Mouse (Mus musculus): ENCODE results near the gene H2-Q6. TPM values are rescaled to one million over a fixed set of nuclear protein-coding genes. Genes with fewer than 3 reads are reported as not detected.
A peak's percentile ranks its signal among the peaks of the same experiment; 100 is the strongest.
"Not testable (repeated sequence)": the region's sequence is repeated elsewhere in the genome, so short reads cannot be mapped to it uniquely, and the experiment has no call there.

H2-Q6 gene
- polyA plus RNA-seq, 1 experiment from 2014 or later: 0.28 TPM

- not testable (repeated sequence) for H3K27ac ChIP-seq; H3K4me1 ChIP-seq; ATAC-seq (ENCODE audit: insufficient number of reproducible peaks, insufficient read depth, low FRiP score, low TSS enrichment, low read depth); H3K4me2 ChIP-seq; H3K9ac ChIP-seq; H3K4me3 ChIP-seq; H3K36me3 ChIP-seq; H3K9me3 ChIP-seq
- 65% methylated on average over 1 of the region's 1 CpGs for WGBS
- peaks cover 25% of the 10 kb centered on the region for H3K27me3 ChIP-seq
Observed at GRCm38 (mm10) chr17:35437386-35437936, 12.8 kb downstream of the H2-Q6 start.

- Histone ChIP-seq H3K4me2 (peak overlapping the region; percentile 91; the same call in 1 of the 2 replicates), H3K27me3 (peaks cover 25% of the 10 kb centered on the region)
- H3K36me3 ChIP-seq; H3K4me3 ChIP-seq; H3K27ac ChIP-seq; H3K9ac ChIP-seq; ATAC-seq (ENCODE audit: insufficient number of reproducible peaks, insufficient read depth, low FRiP score, low TSS enrichment, low read depth); H3K9me3 ChIP-seq; H3K4me1 ChIP-seq: not testable (repeated sequence)
- WGBS: 79% methylated on average over 3 of the region's 3 CpGs
Observed at GRCm38 (mm10) chr17:35438395-35438794, 13.7 kb downstream of the H2-Q6 start.

- H3K4me2 ChIP-seq: peak within 1 kb of the TSS; percentile 91
- ATAC-seq (ENCODE audit: insufficient number of reproducible peaks, insufficient read depth, low FRiP score, low TSS enrichment, low read depth): 0 out of 2 replicates have a peak, but pooled peaks have one; percentile 66
- H3K4me1 ChIP-seq, H3K36me3 ChIP-seq, H3K9me3 ChIP-seq, H3K27ac ChIP-seq: not testable (repeated sequence)
- peak within 1 kb of the TSS; percentile 70 for H3K9ac ChIP-seq
- 3% methylated on average over 18 of the region's 18 CpGs for WGBS
- H3K27me3 ChIP-seq: peaks cover 25% of the 10 kb centered on the region
- peak within 1 kb of the TSS; percentile 51 for H3K4me3 ChIP-seq
Observed at GRCm38 (mm10) chr17:35438885-35439284, 14.2 kb downstream of the H2-Q6 start, which contains the start of gene H2-Q7. Gene H2-Q7 (plus strand): TSS chr17:35439155.

- H3K9me3 ChIP-seq, H3K4me1 ChIP-seq, H3K36me3 ChIP-seq, H3K27ac ChIP-seq: not testable (repeated sequence)
- H3K27me3 ChIP-seq: peaks cover 25% of the 10 kb centered on the region
- H3K4me2 ChIP-seq: peak overlapping the region; percentile 91
- H3K4me3 ChIP-seq: peak overlapping the region; percentile 51
- ATAC-seq (ENCODE audit: insufficient number of reproducible peaks, insufficient read depth, low FRiP score, low TSS enrichment, low read depth): peak; percentile 39; the same call in 1 of the 2 replicates
- peak overlapping the region; percentile 70 for H3K9ac ChIP-seq
- 1% methylated on average over 48 of the region's 48 CpGs for WGBS
Observed at GRCm38 (mm10) chr17:35439295-35439747, 14.7 kb downstream of the H2-Q6 start.

- Histone ChIP-seq H3K27me3 (peaks cover 25% of the 10 kb centered on the region), H3K4me2 (peak overlapping the region; percentile 18; the same call in 1 of the 2 replicates)
- not testable (repeated sequence) for H3K4me1 ChIP-seq; ATAC-seq (ENCODE audit: insufficient number of reproducible peaks, insufficient read depth, low FRiP score, low TSS enrichment, low read depth); H3K9ac ChIP-seq; H3K9me3 ChIP-seq; H3K27ac ChIP-seq; H3K4me3 ChIP-seq; H3K36me3 ChIP-seq
- 39% methylated on average over 27 of the region's 27 CpGs for WGBS
Observed at GRCm38 (mm10) chr17:35439925-35440645, 15.4 kb downstream of the H2-Q6 start.

GRCm38 (mm10) chr17:35442376-35442775 lies 17.7 kb downstream of the H2-Q6 start:
- not testable (repeated sequence) for H3K9me3 ChIP-seq; H3K4me2 ChIP-seq; H3K36me3 ChIP-seq; ATAC-seq (ENCODE audit: insufficient number of reproducible peaks, insufficient read depth, low FRiP score, low TSS enrichment, low read depth); H3K9ac ChIP-seq; H3K4me1 ChIP-seq; H3K4me3 ChIP-seq; H3K27ac ChIP-seq
- WGBS: 93% methylated on average over 2 of the region's 2 CpGs
- H3K27me3 ChIP-seq: peaks cover 24% of the 10 kb centered on the region

GRCm38 (mm10) chr17:35444510-35444909 lies 19.9 kb downstream of the H2-Q6 start:
- H3K4me1 ChIP-seq; H3K36me3 ChIP-seq; ATAC-seq (ENCODE audit: insufficient number of reproducible peaks, insufficient read depth, low FRiP score, low TSS enrichment, low read depth); H3K4me2 ChIP-seq; H3K4me3 ChIP-seq; H3K9me3 ChIP-seq; H3K9ac ChIP-seq; H3K27me3 ChIP-seq; H3K27ac ChIP-seq: not testable (repeated sequence)
- WGBS: 82% methylated on average over 2 of the region's 2 CpGs

- H3K9me3 ChIP-seq; H3K27ac ChIP-seq; H3K36me3 ChIP-seq; H3K27me3 ChIP-seq; H3K4me1 ChIP-seq; H3K4me2 ChIP-seq; H3K4me3 ChIP-seq; ATAC-seq (ENCODE audit: insufficient number of reproducible peaks, insufficient read depth, low FRiP score, low TSS enrichment, low read depth); H3K9ac ChIP-seq: not testable (repeated sequence)
- WGBS: no CpG with 5 or more reads among the region's 1 CpGs
Observed at GRCm38 (mm10) chr17:35458247-35458646, 33.6 kb downstream of the H2-Q6 start.

- H3K27me3 ChIP-seq; H3K9me3 ChIP-seq; H3K9ac ChIP-seq; H3K4me2 ChIP-seq; H3K4me3 ChIP-seq; H3K27ac ChIP-seq; ATAC-seq (ENCODE audit: insufficient number of reproducible peaks, insufficient read depth, low FRiP score, low TSS enrichment, low read depth); H3K4me1 ChIP-seq; H3K36me3 ChIP-seq: not testable (repeated sequence)
- WGBS: 63% methylated on average over 2 of the region's 9 CpGs
Observed at GRCm38 (mm10) chr17:35460513-35461341, 36.1 kb downstream of the H2-Q6 start.

- 6% methylated on average over 8 of the region's 8 CpGs for WGBS
- not testable (repeated sequence) for ATAC-seq (ENCODE audit: insufficient number of reproducible peaks, insufficient read depth, low FRiP score, low TSS enrichment, low read depth); H3K4me2 ChIP-seq; H3K27ac ChIP-seq; H3K4me3 ChIP-seq; H3K9ac ChIP-seq; H3K36me3 ChIP-seq; H3K9me3 ChIP-seq
- peaks cover 11% of the 10 kb centered on the region for H3K4me1 ChIP-seq
- H3K27me3 ChIP-seq: peaks cover 25% of the 10 kb centered on the region
Observed at GRCm38 (mm10) chr17:35465651-35466050, 41.0 kb downstream of the H2-Q6 start.

GRCm38 (mm10) chr17:35468936-35469335 lies 44.3 kb downstream of the H2-Q6 start:
- WGBS: 66% methylated on average over 3 of the region's 3 CpGs
- H3K27me3 ChIP-seq: peaks cover 46% of the 10 kb centered on the region
- not testable (repeated sequence) for H3K36me3 ChIP-seq; H3K4me2 ChIP-seq; H3K27ac ChIP-seq; H3K4me3 ChIP-seq; ATAC-seq (ENCODE audit: insufficient number of reproducible peaks, insufficient read depth, low FRiP score, low TSS enrichment, low read depth); H3K9me3 ChIP-seq; H3K9ac ChIP-seq
- peaks cover 13% of the 10 kb centered on the region for H3K4me1 ChIP-seq

Data from embryonic facial prominence, embryonic 13.5 days (tissue).